Mouse (Mus musculus): Measurements from ENCODE around the gene Clk2. TPM values are rescaled to one million over a fixed set of nuclear protein-coding genes. Genes with fewer than 3 reads are reported as not detected.

Clk2 gene
- polyA plus RNA-seq (2015; fragmentation: Nextera tagmentation; extraction: Ambion mirVana): 10.2 and 11.3 TPM in 2 replicates

DNA sequence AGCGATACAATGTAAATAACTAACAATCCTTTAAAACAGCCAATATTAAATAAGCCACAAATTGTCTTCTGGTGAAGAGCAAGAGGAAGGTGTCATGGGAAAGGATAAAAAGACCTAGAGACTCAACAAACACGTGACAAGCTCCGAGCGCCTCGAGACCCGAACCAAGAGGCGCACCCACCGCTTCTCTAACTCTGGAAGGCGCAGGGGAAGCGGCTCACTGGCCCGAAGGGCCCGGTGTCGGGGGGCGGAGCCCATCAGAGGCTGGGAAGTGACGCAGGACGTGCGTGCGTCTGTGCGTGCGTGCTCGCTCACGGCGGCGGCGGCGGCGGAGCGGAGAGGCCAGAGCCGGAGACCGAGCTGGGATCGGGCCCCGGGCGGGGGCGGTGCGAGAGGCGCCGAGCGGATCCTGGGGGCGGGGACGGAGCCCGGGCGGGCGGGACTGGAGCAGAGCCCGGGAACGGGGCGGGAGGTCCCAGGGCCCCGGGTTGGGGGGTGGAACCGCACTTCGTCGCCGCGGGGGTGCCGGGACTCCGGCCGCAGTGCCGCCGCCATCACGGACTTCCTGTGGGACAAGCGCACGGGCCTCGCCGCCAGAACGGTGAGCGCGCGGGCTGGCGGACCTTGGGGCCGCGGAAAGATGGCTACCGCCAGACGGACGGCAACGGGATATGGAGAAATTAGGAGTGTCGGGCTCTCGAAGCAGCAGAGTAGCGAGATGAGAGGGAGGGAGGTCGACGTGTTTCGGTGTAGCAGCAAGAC, at the start of gene Clk2:
Gene Clk2 (plus strand): TSS at position 290 of the 762 bp plus-strand sequence.
- Histone ChIP-seq H3K4me2 (replicated peaks; ENCODE audit: low read depth) (peak within 1 kb of the TSS; percentile 49), H3K27me3 (ENCODE audit: control insufficient read depth, insufficient read depth, low read length) (no peaks in the 10 kb centered on the region), H3K4me3 (ENCODE audit: low read depth, low read length) (peak within 1 kb of the TSS; percentile 78), H3K36me3 (ENCODE audit: control insufficient read depth, insufficient read depth, low read length) (peaks cover 14% of the 10 kb centered on the region; the same call in 1 of the 2 replicates), H3K4me1 (replicated peaks; ENCODE audit: control insufficient read depth, insufficient read depth) (peaks cover 5% of the 10 kb centered on the region; the same call in 1 of the 2 replicates), H3K9ac (ENCODE audit: low read length) (peak within 1 kb of the TSS; percentile 97), H3K27ac (replicated peaks) (peak within 1 kb of the TSS; percentile 98), H3K9me3 (ENCODE audit: control insufficient read depth, low read length) (no peaks in the 10 kb centered on the region)
- DNase-seq (ENCODE audit: low spot score) (peak; percentile 96), ATAC-seq (ENCODE audit: low FRiP score, low TSS enrichment) (peak; percentile 98)
- TF ChIP-seq EP300 (optimal IDR thresholded peaks at IDR 0.05) (no peak), CTCF (IDR thresholded peaks at IDR 0.05; ENCODE audit: low read depth) (no peak)
- WGBS: under 1% methylated on average over 70 of the region's 79 CpGs

DNA sequence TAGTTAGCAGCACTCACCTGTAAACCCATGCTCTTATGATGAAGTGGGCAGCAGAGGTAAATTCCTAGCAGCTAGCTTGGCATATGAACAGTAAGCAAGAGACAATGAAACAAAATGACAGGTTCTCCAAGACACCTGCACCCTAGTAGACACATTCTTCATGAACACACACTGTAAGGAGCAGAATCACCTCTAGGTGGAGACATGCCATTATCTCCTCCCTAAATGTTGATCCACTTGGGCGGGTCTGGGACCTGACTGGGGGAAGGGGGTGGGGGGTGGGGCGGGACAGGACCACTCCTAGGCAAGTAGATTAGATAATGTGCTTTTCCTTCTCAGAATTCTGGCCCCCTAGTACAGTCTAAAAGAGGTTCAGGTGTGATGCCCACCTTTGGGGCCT, 49.1 kb upstream of the Clk2 start:
- no peak overlapping the region for H3K4me3 ChIP-seq (ENCODE audit: low read depth, low read length)
- peak; percentile 61; the same call in 1 of the 2 replicates for ATAC-seq (ENCODE audit: low FRiP score, low TSS enrichment)
- no peak for TF ChIP-seq EP300 (optimal IDR thresholded peaks at IDR 0.05)
- peak; percentile 69 for TF ChIP-seq CTCF (IDR thresholded peaks at IDR 0.05; ENCODE audit: low read depth)
- H3K9ac ChIP-seq (ENCODE audit: low read length): no peak overlapping the region
- 0% methylated on average over 2 of the region's 2 CpGs for WGBS
- no peaks in the 10 kb centered on the region for H3K36me3 ChIP-seq (ENCODE audit: control insufficient read depth, insufficient read depth, low read length)
- H3K27ac ChIP-seq (replicated peaks): no peak overlapping the region
- no peaks in the 10 kb centered on the region for H3K4me1 ChIP-seq (replicated peaks; ENCODE audit: control insufficient read depth, insufficient read depth)
- no peak overlapping the region for H3K4me2 ChIP-seq (replicated peaks; ENCODE audit: low read depth)
- no peaks in the 10 kb centered on the region for H3K9me3 ChIP-seq (ENCODE audit: control insufficient read depth, low read length)
- H3K27me3 ChIP-seq (ENCODE audit: control insufficient read depth, insufficient read depth, low read length): no peaks in the 10 kb centered on the region
- DNase-seq (ENCODE audit: low spot score): no peak

DNA sequence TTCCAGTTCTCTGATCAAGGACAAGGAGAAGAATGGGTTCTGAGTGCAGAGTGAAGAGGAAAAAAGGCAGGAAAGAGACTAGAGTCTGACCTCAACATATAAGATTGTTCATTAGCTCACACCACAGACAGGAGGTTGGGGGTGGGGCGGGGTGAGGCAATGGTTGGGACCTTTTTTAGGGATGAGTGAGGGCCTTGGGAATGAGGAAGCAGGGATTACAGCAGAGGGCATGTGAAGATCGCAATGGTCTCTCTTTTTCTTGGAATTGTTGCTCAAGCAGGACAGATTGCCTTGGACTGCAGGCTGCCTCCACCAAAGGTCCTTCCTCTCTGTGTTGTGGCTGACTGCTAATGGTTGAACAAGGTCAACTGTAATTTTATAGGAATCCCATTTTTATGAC, 41.3 kb upstream of the Clk2 start:
- Histone ChIP-seq H3K27ac (replicated peaks) (no peak overlapping the region), H3K9me3 (ENCODE audit: control insufficient read depth, low read length) (no peaks in the 10 kb centered on the region), H3K36me3 (ENCODE audit: control insufficient read depth, insufficient read depth, low read length) (no peaks in the 10 kb centered on the region), H3K27me3 (ENCODE audit: control insufficient read depth, insufficient read depth, low read length) (no peaks in the 10 kb centered on the region), H3K4me3 (ENCODE audit: low read depth, low read length) (no peak overlapping the region), H3K9ac (ENCODE audit: low read length) (no peak overlapping the region), H3K4me1 (replicated peaks; ENCODE audit: control insufficient read depth, insufficient read depth) (no peaks in the 10 kb centered on the region), H3K4me2 (replicated peaks; ENCODE audit: low read depth) (no peak overlapping the region)
- TF ChIP-seq CTCF (IDR thresholded peaks at IDR 0.05; ENCODE audit: low read depth) (no peak), EP300 (optimal IDR thresholded peaks at IDR 0.05) (no peak)
- DNase-seq (ENCODE audit: low spot score) (no peak), ATAC-seq (ENCODE audit: low FRiP score, low TSS enrichment) (0 out of 2 replicates have a peak, but pooled peaks have one; percentile 68)
- WGBS: 61% methylated on average over 2 of the region's 2 CpGs

DNA sequence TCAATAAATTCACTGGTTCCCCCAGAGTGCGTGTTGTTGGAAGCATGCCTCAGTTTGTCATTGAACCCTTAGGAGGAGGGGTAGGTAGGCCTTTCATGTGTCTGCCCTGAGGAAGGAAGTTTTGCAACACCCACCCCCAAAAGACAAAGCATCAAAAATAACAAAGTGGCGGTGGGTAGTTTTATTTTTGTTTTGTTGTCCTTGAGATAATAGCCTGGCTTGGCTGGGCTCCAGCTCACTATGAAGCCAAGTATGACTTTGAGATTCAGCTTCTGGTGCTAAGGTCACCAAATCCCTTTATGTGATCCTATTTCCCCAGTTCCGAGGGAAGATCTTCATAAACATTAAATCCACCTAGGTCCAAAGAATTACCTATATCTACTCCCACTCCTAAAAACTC, 40.4 kb upstream of the Clk2 start:
- ATAC-seq (ENCODE audit: low FRiP score, low TSS enrichment): no peak
- H3K4me2 ChIP-seq (replicated peaks; ENCODE audit: low read depth): no peak overlapping the region
- H3K4me1 ChIP-seq (replicated peaks; ENCODE audit: control insufficient read depth, insufficient read depth): no peaks in the 10 kb centered on the region
- no peaks in the 10 kb centered on the region for H3K9me3 ChIP-seq (ENCODE audit: control insufficient read depth, low read length)
- no peaks in the 10 kb centered on the region for H3K36me3 ChIP-seq (ENCODE audit: control insufficient read depth, insufficient read depth, low read length)
- H3K4me3 ChIP-seq (ENCODE audit: low read depth, low read length): no peak overlapping the region
- WGBS: 73% methylated on average over 3 of the region's 3 CpGs
- H3K9ac ChIP-seq (ENCODE audit: low read length): no peak overlapping the region
- TF ChIP-seq CTCF (IDR thresholded peaks at IDR 0.05; ENCODE audit: low read depth) (no peak), EP300 (optimal IDR thresholded peaks at IDR 0.05) (no peak)
- no peak for DNase-seq (ENCODE audit: low spot score)
- H3K27me3 ChIP-seq (ENCODE audit: control insufficient read depth, insufficient read depth, low read length): no peaks in the 10 kb centered on the region
- no peak overlapping the region for H3K27ac ChIP-seq (replicated peaks)

DNA sequence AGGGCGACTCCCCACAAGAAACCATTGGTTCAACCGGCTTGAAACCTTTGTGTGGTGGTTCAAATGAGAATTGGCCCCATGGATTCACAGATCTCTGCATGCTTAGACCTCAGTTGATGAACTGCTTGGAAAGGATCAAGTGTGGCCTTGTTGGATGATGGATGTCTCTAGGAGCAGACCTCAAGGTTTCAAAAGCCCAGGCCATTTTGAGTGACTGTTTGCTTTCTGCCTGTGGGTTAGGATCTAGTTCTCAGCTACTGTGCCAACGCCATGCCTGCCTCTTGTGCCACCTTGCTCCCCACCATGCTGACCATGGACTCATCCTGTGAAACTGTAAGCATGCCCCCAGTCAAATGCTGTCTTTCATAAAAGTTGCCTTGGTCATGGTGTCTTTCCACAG, 38.6 kb upstream of the Clk2 start:
- H3K4me1 ChIP-seq (replicated peaks; ENCODE audit: control insufficient read depth, insufficient read depth): no peaks in the 10 kb centered on the region
- TF ChIP-seq EP300 (optimal IDR thresholded peaks at IDR 0.05) (no peak), CTCF (IDR thresholded peaks at IDR 0.05; ENCODE audit: low read depth) (no peak)
- H3K9ac ChIP-seq (ENCODE audit: low read length): no peak overlapping the region
- H3K36me3 ChIP-seq (ENCODE audit: control insufficient read depth, insufficient read depth, low read length): no peaks in the 10 kb centered on the region
- H3K4me3 ChIP-seq (ENCODE audit: low read depth, low read length): no peak overlapping the region
- H3K4me2 ChIP-seq (replicated peaks; ENCODE audit: low read depth): no peak overlapping the region
- no peaks in the 10 kb centered on the region for H3K9me3 ChIP-seq (ENCODE audit: control insufficient read depth, low read length)
- no peak overlapping the region for H3K27ac ChIP-seq (replicated peaks)
- DNase-seq (ENCODE audit: low spot score) (no peak), ATAC-seq (ENCODE audit: low FRiP score, low TSS enrichment) (no peak)
- 92% methylated on average over 3 of the region's 3 CpGs for WGBS
- H3K27me3 ChIP-seq (ENCODE audit: control insufficient read depth, insufficient read depth, low read length): no peaks in the 10 kb centered on the region

DNA sequence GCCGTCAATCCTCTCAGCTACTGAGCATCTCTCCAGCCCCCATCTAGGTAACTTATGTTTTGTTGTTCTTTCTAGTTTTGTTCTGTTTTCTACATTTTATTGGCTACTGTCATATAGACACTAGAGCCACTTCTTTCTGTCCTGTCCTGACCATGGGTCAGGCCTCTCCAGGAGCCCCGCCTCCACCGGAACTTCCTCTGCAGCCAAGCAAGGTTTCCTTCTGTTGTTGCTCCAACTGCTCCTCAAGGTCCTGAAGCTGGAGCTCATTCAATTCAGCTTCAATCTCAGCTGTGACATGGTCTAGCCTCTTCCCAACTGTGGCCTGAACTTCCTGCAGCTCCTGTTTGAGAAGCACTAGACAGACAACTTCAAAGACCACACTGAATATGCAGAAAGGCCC, 34.7 kb upstream of the Clk2 start:
- H3K4me3 ChIP-seq (ENCODE audit: low read depth, low read length): no peak overlapping the region
- DNase-seq (ENCODE audit: low spot score) (no peak), ATAC-seq (ENCODE audit: low FRiP score, low TSS enrichment) (no peak)
- no peaks in the 10 kb centered on the region for H3K9me3 ChIP-seq (ENCODE audit: control insufficient read depth, low read length)
- TF ChIP-seq EP300 (optimal IDR thresholded peaks at IDR 0.05) (no peak), CTCF (IDR thresholded peaks at IDR 0.05; ENCODE audit: low read depth) (no peak)
- H3K36me3 ChIP-seq (ENCODE audit: control insufficient read depth, insufficient read depth, low read length): no peaks in the 10 kb centered on the region
- no peak overlapping the region for H3K9ac ChIP-seq (ENCODE audit: low read length)
- H3K27ac ChIP-seq (replicated peaks): no peak overlapping the region
- no peaks in the 10 kb centered on the region for H3K4me1 ChIP-seq (replicated peaks; ENCODE audit: control insufficient read depth, insufficient read depth)
- no peaks in the 10 kb centered on the region for H3K27me3 ChIP-seq (ENCODE audit: control insufficient read depth, insufficient read depth, low read length)
- H3K4me2 ChIP-seq (replicated peaks; ENCODE audit: low read depth): no peak overlapping the region
- WGBS: 89% methylated on average over 3 of the region's 3 CpGs
